Mouse (Mus musculus) thymus, postnatal 36 days (tissue): ENCODE measurements around the gene Usp38.
"Not testable (repeated sequence)": the region's sequence is repeated elsewhere in the genome, so short reads cannot be mapped to it uniquely, and the experiment has no call there.

Experiments
- DNase-seq, 2 experiments: peaks; one replicate each; pipeline ENCODE4 v3.0.0; 2022; ENCODE audit warnings: mixed read lengths in 2 of 2

Usp38 gene

DNA sequence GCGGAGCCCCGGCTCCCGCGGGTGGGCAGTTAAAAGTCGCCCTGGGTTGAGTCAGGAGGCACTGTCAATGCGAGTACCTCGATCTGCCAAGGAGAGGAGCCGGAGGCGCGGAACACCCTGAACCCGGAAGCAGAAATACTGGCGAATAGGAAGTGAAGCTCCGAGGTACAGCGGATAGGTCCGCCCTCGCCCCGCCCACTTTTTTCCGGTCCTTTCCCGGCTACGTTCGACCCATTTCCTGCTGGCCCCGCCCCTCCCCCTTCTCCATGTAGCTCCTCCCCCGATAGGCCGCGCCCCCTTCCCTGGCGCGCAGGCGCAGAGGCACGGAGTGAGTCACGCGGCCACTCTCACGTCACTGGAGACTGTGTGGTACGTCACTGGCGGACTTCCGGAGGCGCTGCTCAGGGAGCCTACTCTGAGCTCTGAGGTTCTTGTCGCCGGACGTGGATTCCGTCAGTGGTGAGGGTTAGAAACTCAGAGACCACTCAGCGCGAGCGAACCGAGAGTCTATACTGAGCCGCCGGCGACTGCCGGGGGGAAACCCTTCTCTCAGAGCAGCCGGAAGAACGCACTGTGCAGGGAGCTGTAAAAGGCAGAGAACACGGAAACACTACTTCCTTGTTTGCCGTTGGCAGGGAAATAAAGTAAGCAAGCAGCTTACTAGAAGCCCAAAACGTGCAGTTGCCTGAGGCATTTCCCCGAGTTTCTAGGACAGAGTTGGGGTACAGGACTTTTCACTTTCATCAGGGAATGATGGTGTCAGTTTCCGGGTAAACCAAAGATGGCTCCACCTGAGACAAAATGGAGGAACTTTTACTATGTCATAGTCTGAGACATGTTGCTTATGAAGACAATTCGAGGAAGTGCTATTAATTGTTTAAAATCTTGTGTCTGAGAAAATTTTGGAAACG lies at the start of gene Usp38:
Gene Usp38 (minus strand): TSS at position 140 of the 911 bp plus-strand sequence.
- peak; percentile 99 to 100 for DNase-seq

DNA sequence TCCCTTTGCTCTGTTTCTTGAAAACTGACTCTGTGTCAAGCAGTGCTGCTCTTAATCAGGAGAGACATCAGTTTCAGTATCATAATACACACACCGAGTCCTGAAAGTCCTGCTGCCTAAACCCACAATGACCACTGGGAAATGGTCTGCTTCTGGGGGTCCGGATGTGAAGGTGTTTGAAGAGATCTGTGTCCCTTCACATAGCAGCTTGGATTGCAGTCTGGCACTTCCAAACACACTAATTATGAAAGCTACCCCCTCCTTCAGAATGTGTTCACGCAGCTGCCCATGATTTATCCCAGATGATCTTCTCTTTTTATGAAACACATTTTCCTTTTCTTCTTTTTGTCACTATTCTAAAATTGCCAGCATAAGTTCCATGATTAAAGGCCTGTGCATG lies 47.8 kb upstream of the Usp38 start:
- no peak for DNase-seq

DNA sequence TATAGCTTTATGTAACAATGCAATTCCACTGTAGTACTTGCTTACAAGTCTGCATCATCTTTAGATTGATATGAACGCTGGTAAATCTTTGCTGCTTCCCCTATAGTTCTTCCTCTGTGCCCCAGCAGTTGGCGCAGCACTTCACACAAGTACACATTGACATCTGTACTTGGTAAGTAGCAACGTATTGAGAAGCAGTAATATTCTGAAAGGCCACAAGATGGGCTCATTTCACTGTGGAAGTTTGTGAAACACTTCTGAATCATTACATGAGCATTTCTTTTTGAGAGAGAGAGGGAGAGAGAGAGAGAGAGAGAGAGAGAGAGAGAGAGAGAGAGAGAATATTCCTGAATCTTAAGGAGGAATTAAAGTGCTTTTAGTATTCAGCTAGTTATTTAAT lies 47.2 kb upstream of the Usp38 start:
- DNase-seq, result no peak

DNA sequence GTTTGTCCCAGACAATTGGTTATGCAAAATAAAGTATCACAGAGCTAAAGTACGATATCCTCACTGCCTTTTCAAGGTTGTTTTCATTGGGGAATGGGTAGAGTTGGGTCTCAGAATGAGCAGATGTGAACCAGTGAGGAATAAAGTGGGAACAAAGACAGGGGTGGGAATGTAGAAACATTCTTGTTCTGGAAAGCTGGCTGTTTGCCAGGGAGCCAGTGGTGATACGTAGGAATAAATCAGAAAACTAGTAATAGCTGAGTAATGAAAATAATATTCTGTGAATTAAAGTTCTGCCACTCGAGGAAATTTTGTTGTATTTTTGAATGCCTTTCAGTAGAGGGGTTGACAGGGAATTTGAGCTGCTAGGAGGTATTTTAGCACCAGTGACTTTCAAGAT lies 29.5 kb upstream of the Usp38 start:
- DNase-seq, result no peak

DNA sequence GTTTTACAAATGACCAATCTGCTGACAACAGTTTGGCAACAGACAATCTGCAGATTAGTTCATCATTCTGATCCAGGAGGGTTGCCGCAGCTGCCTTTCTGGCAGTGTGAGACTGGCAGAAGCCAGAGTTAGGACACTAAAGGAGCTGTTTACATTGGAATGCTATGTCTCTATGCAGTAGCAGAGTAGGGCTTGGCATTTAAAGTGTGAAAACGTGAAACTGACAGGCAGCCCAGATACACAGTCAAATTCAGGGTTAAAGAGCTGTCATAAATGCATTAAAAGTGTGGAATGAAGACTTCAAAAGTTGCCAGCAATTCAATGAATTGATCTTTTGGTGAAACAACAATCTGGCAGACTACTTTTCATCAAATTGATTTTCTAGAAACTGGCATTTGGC lies 13.3 kb upstream of the Usp38 start:
- DNase-seq, result no peak

DNA sequence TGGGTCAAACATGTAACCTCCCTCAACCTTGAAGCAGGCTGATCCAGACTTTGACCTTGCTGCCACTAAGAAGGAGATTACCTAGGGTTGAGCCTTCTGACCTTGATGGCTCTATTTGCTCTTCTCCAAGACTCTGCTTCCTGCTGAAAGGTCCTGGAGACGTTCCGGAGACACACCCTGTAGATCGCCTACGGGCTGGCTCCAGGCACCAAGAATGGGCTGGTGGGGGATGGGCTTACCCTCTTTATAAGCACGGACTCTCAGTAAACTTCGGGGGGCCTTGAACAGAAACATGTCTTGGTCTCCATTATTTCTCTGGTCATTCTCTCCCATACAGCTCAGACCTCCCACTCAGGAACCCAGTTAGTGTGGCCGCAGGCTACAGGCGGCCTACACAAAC lies 2.8 kb upstream of the Usp38 start:
- DNase-seq, result not testable (repeated sequence)

DNA sequence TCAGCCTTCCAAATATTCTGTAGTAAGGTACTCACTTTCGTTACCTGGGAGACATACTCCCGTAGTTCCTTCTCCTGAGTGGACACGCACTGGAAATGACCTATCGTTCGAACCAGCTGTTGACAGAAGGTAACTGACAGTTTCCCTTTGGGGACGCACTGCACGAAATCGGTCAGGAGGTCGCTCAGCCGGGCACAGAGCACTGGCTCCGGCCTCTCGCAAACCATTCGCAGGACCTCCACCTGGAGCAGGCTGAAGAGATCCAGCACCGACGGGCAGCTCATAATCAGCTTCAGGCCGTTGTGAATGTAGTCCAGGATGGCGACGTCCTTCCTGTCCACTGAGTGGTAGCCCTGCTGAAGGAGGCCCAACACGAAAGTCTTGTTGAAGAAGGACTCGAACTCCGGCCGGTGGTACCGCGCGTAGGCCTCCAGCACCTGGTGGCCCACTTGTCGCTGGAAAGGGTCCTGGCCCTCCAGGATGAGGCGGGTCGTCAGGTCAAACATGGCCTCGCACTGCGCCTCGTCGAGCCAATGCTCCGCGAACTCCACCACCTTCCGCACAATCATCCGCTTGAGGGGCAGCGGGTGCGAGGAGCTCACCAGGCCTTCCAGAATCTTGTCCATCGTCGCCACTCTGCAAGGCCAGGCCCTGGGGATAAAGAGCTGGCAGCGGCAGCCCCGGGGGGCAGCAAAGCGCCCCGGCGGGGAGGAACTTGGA lies 757 bp downstream of the Usp38 start:
- DNase-seq, result no peak

DNA sequence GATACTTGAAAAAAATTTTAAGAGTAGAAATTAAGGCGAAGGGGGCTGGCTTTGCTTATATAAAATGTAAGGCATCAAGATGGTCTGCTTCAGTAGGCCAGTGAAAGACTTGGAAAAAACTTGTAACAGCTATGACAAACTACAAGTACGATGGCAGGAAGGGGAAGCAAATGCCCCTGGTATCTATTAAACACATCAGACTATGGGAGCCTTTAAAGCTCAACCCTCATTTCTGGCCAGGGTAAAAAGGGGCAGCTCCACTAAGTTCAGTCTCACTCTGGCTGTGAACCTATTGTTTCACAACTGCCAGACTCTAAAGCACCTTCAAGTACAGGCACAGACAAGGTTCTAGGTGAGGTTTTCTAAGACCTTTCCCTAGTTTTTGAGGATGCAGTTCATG lies 2.0 kb downstream of the Usp38 start:
- DNase-seq, result no peak

DNA sequence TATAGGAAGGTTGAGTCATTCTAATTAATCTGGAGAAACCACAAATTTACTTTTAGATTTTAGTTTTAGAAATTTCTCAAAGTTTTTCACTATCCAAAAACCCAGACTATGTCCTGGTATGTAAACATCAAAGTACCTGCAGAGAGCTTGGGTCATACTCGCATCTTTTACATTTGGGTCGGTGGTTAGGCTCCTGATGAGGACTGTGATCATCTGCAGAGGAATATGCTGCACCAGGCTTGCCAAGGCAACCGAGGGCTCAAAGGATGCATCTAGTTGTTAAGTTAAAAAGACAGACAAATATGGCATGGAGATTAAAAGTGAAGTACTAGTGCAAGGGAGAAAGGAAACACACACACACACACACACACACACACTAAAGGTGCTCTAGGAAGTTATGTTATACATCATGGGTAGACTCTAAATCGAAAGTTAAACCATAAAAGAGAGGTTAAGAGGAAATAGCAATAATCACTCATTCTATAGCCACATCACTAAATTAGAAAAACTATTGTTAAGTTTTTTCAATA lies 2.6 kb downstream of the Usp38 start:
- DNase-seq, result peak in 1 of 2 experiments; percentile 6

DNA sequence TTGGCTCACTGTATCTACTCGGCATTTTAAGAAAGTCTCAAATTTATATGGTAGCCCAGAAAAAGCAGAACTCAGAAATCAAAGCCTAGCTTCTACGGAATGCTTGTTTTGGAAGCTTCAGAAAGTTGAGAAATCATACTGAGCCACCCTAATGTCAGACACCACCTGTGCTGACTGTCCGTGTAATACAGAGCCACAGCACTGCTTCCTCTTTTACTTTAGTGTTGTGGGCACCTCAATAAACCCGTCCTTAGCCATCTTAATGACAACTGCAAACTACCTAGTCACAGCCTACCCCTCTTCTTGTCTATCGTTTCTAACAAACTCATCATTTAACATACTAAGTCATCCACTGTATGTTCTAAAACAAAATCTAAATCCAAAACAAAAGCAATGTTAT lies 4.3 kb downstream of the Usp38 start:
- DNase-seq, result no peak

DNA sequence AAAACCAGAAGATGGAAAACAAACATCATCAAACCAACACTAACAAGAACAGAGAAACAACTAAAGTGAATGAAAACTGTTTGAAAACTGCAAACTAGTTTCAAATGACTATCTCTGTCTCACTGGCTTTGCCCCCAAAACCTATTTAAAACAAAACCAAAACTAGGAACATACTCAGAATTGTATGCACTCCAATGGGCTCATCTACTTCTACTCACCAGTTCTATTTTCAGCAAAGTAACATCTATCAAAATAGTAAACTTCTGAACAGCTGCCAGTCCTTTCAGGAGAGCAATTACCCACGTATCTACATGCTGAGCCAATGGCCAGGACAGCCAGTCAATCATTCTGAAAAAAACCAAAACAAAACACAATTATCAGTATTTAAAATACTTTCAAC lies 9.6 kb downstream of the Usp38 start:
- no peak for DNase-seq

DNA sequence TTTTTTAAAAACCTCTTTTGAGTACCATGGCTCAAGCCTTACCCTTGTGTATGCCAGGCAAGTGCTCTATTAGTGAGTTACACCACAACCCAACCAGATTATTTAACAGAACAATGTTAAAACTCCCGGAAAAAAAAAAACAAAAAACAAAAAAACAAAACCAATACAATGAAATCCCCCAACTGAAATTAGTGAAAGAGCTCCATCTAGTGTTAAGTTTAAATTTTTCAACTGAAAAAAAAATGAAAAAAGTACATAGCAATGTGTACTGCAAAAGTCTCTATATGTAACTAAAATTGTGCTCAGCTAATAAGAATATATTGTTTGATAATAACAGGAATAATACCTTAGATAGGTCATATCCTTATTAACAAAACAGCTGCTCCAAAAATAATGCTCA lies 18.1 kb downstream of the Usp38 start:
- no peak for DNase-seq

DNA sequence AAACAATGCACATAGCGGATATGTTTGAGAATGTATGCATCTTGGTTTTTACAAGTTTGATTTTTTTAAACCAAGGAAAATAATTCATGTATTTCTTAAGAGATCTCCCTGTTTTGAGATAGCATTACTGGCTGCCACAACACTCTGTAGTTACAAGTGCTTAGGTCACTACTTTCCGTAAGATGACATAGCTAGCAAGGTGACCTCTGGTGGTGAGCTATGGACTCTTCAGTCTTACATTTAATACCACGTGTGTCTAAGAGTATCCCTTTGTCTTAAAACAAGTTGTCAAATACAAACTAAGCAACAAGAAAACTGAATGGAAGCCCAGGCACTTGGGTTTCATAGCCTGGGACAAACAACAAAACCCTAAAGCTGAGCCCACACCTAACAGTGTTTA lies 22.8 kb downstream of the Usp38 start:
- DNase-seq, result no peak

DNA sequence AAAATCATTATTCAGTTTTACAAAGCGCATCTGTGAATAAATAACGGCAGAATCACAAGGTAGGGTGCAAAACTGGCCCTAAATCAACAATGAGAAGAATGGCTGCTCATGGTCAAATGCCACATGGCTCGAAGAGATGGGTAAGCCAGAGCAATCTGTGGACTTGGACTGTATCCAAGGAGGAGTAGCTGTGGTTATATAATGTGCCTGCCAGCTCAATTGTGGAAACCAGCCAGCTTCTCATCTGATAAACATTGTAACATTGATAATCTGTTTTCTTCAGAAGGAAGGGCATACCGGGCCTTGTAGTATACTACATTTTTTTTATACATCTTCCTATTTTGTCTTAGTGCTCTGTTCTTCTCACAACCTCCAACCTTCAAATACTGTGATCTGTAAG lies 31.9 kb downstream of the Usp38 start:
- DNase-seq, result no peak

DNA sequence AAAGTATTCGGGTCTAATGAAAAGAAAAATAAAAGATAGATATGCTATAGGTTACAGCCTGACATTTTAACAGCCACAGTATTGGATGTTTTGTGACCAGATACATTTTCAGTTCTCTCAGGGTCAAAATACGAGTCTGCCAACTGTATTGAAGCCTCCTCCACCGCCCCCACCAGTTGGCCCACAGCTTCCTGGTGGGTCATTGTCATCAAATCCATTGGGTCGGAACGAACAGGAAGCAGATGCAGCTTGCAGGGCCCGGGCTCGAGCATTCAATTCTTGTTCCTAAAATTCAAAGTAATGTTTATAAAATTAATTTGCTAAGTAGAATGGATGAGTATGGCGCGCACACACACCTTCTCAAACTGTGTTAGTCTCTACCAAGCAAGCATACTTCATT lies 33.0 kb downstream of the Usp38 start:
- no peak for DNase-seq

DNA sequence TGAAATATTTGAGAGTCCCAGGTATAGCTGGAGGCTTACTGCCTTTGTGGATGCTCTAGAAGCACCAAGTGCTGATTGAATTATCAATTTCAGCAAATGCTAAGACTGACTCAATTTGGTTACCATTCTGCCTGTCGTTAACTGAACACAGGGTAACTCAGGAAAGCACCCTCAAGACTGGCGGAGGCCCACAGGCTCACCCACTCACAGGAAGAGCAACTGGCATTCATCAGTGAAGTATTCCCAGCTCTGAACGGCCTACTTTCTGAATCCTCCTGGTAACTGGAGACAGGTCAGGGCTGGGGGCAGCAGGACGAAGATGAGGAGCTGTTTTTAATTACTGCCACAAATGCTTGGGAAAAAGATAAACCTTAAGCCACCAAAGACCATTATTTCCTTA lies 34.7 kb downstream of the Usp38 start:
- DNase-seq, result no peak

DNA sequence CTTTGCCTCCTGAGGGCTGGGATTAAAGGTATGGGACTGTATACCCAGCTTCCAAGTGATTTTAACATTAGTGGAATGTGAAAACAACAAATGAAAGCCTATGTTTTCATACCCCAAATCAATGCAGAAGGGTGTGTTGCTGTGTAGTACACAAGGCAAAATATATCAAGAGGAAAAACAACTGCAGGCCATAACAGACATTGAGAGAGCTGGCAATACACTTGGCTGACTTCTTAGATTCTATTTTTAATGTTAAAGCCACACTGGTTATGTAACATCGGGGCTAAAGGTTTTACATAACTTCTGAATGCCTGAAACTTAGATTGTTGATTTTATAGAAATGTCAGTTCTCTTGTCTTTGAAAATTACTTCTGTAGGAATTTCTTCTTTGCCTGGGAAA lies 37.5 kb downstream of the Usp38 start:
- no peak for DNase-seq

DNA sequence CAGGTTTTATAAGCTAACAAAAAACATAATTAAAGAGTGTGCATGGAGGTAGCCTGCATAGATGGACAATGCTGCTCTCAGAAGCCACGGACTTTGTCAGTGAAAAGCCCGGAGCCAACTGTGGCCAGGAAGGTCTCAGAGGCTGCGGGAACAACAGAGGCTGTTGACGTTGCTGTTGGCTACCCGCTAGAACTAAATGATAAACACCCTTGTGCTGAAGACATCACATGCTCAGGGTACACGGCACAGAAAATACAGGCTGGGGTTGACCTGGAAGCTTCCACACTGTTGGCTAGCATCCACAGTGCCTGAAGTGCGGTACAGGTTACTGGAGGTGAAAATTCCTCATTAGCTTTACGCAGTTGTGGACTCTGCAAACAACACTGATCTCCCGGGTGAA lies 43.6 kb downstream of the Usp38 start:
- no peak for DNase-seq

DNA sequence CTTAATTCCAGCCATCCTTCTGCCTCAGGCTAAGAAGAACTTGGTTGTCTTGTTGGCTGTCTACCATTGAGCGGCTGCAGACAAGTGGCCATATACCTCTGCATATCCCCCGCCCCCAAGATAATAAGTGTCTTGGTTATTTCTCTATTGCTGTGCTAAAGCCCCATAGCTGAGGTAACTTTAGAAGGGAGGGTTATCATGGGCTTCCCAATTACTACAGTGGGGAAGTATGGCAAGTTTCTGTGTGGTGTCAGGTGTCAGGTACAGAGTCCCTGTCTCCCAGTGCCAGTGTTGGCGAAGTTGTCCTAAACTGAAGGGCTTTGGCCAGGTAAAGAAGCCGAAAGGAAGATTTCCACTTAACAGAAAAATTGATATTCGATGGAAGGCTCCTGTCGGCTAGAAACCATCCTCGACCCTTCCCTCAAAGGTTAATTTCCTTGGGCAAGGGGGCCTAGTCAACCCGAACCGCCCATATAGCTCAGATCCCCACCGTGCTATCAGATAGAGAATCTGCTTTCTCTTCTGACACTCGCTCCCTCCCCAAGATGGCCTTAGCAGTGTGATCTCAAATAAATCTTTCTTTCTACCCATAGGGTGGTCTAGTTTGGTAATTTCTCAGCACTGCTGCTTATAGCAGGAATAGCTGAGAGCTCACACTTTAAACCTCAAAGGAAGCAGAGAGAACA lies 44.6 kb downstream of the Usp38 start:
- DNase-seq, result no peak

DNA sequence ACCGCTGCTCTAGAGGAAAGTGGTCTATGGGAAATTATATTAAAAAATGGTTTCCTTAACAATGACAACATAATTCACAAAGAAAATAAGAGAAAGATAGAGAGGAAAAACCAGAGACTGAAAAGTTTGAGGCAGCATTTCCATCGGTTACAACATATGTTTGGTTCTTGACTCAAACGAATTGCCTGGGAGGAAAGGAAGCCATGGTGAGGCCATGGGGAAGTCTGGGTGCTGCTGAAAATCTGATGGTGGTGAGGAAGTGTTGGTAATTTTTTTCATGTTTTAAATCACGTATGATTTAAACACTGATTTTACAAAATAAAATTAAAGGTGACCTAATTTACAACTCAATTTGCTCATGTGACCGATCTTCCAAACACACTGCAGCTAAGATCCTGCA lies 45.3 kb downstream of the Usp38 start:
- no peak for DNase-seq

DNA sequence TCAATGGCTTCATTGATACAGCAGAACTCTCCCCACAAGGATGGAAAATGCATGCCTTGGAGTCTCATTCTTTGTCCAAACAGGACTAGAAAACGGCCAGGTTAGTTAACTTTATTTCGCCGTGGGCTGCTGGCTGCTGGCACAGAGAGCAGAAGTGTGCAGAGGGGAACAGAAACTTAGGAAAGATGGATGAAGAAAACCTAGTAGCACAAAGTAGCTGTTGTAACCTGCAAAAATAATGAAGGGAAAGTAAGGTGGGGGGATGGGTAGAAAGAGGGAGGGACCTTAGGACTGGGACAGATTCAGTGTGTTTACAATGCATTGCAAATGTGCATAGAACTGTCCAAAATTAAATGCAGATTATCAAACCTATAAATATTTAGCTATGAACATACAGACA lies 51.6 kb downstream of the Usp38 start:
- DNase-seq, result no peak

DNA sequence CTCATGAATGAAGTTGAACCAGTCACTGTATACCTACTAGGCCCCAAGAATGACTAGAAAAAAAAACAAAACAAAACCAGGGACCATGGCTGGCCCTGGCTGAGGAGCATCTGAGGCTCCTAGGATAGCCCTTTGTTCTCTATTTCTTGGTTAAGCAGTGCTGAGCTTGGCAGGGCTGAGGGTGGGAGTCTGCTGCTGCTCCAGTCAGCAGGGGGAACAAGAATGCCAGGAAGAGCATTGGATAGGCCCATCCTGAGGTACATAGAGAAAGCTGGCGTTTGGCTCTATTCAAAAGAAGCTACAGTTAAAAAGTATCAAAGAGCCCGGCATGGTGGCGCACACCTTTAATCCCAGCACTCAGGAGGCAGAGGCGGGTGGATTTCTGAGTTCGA lies 52.1 kb downstream of the Usp38 start:
- no peak for DNase-seq

DNA sequence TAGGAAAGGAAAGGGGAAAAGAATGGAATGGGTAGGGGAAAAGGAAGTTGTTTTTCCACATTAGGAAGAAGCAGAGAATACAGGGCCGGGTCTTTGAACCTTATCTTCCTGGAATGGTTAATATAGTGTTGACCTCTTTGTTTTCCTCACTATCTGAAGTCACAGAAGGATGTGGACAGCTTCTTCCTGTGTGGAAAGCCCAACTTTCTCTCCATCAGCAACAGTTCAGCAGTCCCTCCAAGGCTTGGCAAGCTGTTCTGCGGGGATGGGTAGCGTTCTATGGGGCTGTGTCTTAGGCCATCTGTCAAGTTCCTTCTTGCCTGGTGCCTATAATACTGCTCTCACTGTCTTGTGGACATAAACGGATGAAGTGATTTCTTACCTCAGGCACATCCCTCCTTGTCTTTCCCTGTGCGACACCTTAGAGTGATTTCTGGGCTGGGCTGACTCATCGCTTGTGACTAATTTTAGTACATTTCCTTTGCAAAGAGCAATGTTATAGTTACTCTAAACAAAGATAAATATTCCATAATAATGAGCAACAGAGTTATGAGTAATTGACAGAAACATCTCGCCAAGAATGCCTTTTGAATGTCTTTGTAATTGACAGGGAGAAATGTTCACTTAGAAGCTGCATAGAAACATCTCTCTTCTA lies 52.7 kb downstream of the Usp38 start:
- DNase-seq, result no peak
